Mouse (Mus musculus) thymus, adult 2 months (tissue): ENCODE results near the gene Dyrk4. TPM values are rescaled to one million over a fixed set of nuclear protein-coding genes. Genes with fewer than 3 reads are reported as not detected.

Source experiments
- DNase-seq: peaks from one replicate; pipeline ENCODE4 v3.0.0; 2021
- H3K27ac ChIP-seq: fragments of 200-500 bp; 2 replicates; pipeline ENCODE4 v1.5.1; 2012; ENCODE audit warnings: low read length, control low read depth; ENCODE audit not compliant: control insufficient read depth, insufficient read depth
- H3K27me3 ChIP-seq: fragments of 200-500 bp; 2 replicates; pipeline ENCODE4 v1.6.1; 2012; ENCODE audit warnings: mild to moderate bottlenecking, low read length, moderate library complexity, mixed read lengths; ENCODE audit not compliant: control insufficient read depth, insufficient read depth
- H3K36me3 ChIP-seq: fragments of 200-500 bp; 2 replicates; pipeline ENCODE4 v1.6.1; 2012; ENCODE audit warnings: mild to moderate bottlenecking, low read length, moderate library complexity; ENCODE audit not compliant: control insufficient read depth, insufficient read depth
- H3K4me1 ChIP-seq: fragments of 200-500 bp; replicated peaks from 2 replicates; pipeline ENCODE4 v1.6.1; 2012; ENCODE audit warnings: low read length; ENCODE audit not compliant: control insufficient read depth, insufficient read depth
- H3K4me3 ChIP-seq: fragments of 200-500 bp; 2 replicates; pipeline ENCODE4 v1.5.1; 2012; ENCODE audit warnings: mild to moderate bottlenecking, low read length, control low read depth, moderate library complexity; ENCODE audit not compliant: control insufficient read depth, insufficient read depth
- CTCF ChIP-seq: fragments of 200-500 bp; IDR thresholded peaks from 2 replicates; pipeline ENCODE4 v1.5.1; 2012; ENCODE audit warnings: mild to moderate bottlenecking, control low read depth, low read length, moderate library complexity, borderline replicate concordance; ENCODE audit not compliant: control insufficient read depth, poor library complexity, insufficient read depth; ENCODE audit errors: extremely low read depth
- POLR2A ChIP-seq: fragments of 200-500 bp; IDR thresholded peaks from 2 replicates; pipeline ENCODE4 v1.6.1; 2012; ENCODE audit warnings: mild to moderate bottlenecking, low read length, control low read depth, moderate library complexity; ENCODE audit not compliant: control insufficient read depth, poor library complexity, insufficient read depth; ENCODE audit errors: extremely low read depth
- WGBS: fragments of 180-500 bp; shearing (Covaris S2); methylation state at CpG from one replicate; pipeline ENCODE4 v1.1.7; 2018; 5-methylcytosine and 5-hydroxymethylcytosine counted together
- polyA plus RNA-seq: library from polyadenylated mRNA; depleted of rRNA; stranded (reverse); fragments of >200 nt; gene quantifications from 2 replicates; pipeline ENCODE4 v1.2.3, GENCODE M21; 2012; rRNA removed

Gene Dyrk4
- polyA plus RNA-seq, 1 experiment: 0.32 TPM

DNA sequence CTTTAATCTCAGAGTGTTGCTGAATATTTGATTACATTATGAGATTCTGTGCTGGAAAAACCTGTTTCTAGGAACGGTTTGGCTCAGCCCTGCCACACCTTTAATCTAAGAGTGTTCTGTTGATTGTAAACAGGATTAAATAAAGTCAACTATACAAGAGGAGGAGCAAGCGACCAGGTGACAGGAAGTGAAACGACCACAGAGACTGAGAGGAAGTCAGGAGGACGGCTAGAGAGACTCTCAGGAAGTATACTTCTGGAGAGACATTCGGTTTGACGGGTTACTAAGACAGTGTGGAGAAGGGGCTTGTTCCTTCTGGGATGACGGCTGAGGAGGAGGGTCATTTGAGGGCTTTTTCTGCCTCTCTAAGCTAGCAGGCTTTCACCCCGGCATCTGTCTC, 85.0 kb downstream of the Dyrk4 start:
- no peaks in the 10 kb centered on the region for H3K27me3 ChIP-seq
- no peak overlapping the region for H3K27ac ChIP-seq
- no peak for DNase-seq
- H3K4me3 ChIP-seq: no peak overlapping the region
- TF ChIP-seq POLR2A (no peak), CTCF (no peak)
- peaks cover 71% of the 10 kb centered on the region for H3K36me3 ChIP-seq
- WGBS: 48% methylated on average over 8 of the region's 8 CpGs
- H3K4me1 ChIP-seq: peaks cover 6% of the 10 kb centered on the region

Other genes starting within 250 kb of the Dyrk4 start
- gene Kcna6, start 181.2 kb downstream of the Dyrk4 start, polyA plus RNA-seq: 0.15 and 0.26 TPM in 2 replicates
- 88.7 and 98.3 TPM in 2 replicates for gene Ndufa9, start 72.7 kb downstream of the Dyrk4 start, polyA plus RNA-seq
- gene Akap3, start 68.7 kb downstream of the Dyrk4 start, polyA plus RNA-seq: 0.04 TPM in 1 of 2 replicates, not detected in the other
- 28.0 and 31.0 TPM in 2 replicates for gene Rad51ap1, start 17.7 kb upstream of the Dyrk4 start, polyA plus RNA-seq
- gene D6Wsu163e, start 18.1 kb upstream of the Dyrk4 start, polyA plus RNA-seq: 5.3 and 7.0 TPM in 2 replicates
- 0.01 TPM in 1 of 2 replicates, not detected in the other for gene Fgf6, start 93.7 kb upstream of the Dyrk4 start, polyA plus RNA-seq
- gene Fgf23, start 151.1 kb upstream of the Dyrk4 start, polyA plus RNA-seq: 0.34 and 0.73 TPM in 2 replicates
- 1.8 and 2.4 TPM in 2 replicates for gene Tigar, start 187.7 kb upstream of the Dyrk4 start, polyA plus RNA-seq
- 73.0 and 74.1 TPM in 2 replicates for gene Ccnd2, start 230.4 kb upstream of the Dyrk4 start, polyA plus RNA-seq